Mouse (Mus musculus): ENCODE data around the gene Ell. TPM values are rescaled to one million over a fixed set of nuclear protein-coding genes. Genes with fewer than 3 reads are reported as not detected.

Gene Ell
- polyA plus RNA-seq, 1 experiment from 2014 or later, result 9.5 TPM

DNA sequence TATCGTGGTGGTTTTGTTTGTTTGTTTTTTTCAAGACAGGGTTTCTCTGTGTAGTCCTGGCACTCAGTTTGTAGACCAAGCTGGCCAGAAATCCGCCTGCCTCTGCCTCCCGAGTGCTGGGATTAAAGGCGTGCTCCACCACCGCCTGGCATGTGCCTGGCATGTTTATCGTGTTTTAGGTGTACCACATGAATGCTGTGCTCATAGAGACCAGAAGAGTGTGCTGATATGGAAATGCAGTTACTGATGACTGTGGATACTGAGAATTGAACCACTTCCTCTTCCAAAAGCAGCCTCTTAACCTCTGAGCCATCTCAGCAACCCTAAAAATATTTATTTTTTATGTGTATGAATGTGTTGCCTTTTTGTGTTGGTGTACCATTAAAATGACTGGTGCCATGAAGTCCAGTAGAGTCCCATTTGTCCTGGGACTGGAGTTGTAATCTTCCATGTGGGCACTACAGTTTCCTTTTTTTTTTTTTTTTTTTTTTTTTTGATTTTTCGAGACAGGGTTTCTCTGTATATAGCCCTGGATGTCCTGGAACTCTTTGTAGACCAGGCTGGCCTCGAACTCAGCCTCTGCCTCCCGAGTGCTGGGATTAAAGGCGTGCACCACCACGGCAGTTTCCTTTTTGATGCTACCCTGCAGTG is 26.9 kb upstream of the Ell start:
- Histone ChIP-seq H3K9ac (replicated peaks) (no peak overlapping the region), H3K9me3 (ENCODE audit: low read length) (no peaks in the 10 kb centered on the region), H3K27ac (ENCODE audit: low read depth) (peak overlapping the region; percentile 29; the same call in 1 of the 2 replicates), H3K36me3 (replicated peaks; ENCODE audit: insufficient read depth, low read length) (peaks cover 36% of the 10 kb centered on the region), H3K4me1 (ENCODE audit: insufficient read depth) (peaks cover 23% of the 10 kb centered on the region), H3K4me3 (ENCODE audit: low read depth, low read length) (no peak overlapping the region), H3K27me3 (ENCODE audit: insufficient read depth, low read length) (no peaks in the 10 kb centered on the region), H3K4me2 (ENCODE audit: low read depth, low read length) (no peak overlapping the region)
- no peak for TF ChIP-seq CTCF (IDR thresholded peaks at IDR 0.05; ENCODE audit: low read depth)
- TF ChIP-seq EP300 (IDR thresholded peaks at IDR 0.05; ENCODE audit: low read depth), result no peak
- 65% methylated on average over 11 of the region's 11 CpGs for WGBS (ENCODE audit: insufficient replicate concordance)
- no peak for ATAC-seq
- no peak for DNase-seq

DNA sequence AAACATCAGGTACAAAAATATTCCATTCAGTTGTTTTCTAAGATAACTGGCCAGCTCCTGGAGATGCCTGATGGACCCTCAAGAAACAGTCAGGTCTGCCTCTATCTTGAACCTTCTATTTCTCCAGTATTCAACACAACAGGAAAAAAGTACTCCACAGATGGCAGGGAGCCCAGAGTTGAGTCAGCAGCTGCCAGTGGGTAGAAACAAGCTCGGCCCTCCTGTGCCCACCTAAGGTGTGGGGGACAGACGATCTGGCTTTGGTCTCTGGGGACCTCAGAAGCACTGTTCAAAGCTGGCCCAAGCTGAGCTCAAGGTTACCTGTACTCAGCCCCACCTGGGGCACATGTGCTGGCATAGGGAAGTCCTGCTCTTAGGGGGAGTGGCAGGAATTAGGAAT is 25.8 kb upstream of the Ell start:
- H3K9me3 ChIP-seq (ENCODE audit: low read length), result no peaks in the 10 kb centered on the region
- ATAC-seq, result no peak

DNA sequence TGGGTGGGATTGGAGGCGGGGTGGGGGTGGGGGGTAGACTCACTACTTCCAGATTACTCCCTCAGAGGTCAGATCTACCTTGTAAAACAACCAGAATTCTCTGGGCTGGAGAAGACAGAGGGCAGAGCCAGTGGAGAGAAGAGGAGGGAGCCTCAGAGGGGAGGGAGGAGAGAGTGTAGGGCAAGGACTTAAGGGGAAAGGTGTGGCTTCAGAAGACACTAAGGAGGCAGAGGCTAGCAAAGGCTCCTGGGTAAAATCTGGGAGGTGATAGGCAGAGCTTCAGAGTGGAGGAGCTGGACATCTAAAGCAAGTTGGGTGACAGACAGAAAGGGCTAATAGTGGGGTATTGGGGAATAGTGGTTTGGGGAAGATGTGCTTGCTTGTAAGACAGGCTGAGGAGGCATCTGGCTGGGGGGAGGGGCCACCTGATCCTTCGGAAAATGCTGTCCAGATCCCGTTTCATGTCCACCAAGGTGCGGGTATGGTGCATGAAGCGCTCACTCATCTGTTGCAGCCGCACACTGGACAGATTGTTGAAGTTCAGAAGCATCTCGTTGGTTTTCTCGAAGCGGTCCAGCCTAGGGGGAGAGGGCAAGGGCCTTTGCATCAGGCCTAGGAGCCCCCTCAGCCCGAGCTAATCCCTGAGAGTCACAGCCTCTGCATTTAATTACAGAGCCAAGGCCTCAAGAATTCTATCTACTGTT is 21.2 kb upstream of the Ell start:
- Histone ChIP-seq H3K9ac (replicated peaks) (no peak overlapping the region), H3K27me3 (ENCODE audit: insufficient read depth, low read length) (no peaks in the 10 kb centered on the region), H3K27ac (ENCODE audit: low read depth) (no peak overlapping the region), H3K4me2 (ENCODE audit: low read depth, low read length) (no peak overlapping the region), H3K9me3 (ENCODE audit: low read length) (no peaks in the 10 kb centered on the region), H3K4me1 (ENCODE audit: insufficient read depth) (peaks cover 12% of the 10 kb centered on the region), H3K4me3 (ENCODE audit: low read depth, low read length) (no peak overlapping the region), H3K36me3 (replicated peaks; ENCODE audit: insufficient read depth, low read length) (peaks cover 34% of the 10 kb centered on the region)
- ATAC-seq (no peak), DNase-seq (no peak)
- no peak for TF ChIP-seq EP300 (IDR thresholded peaks at IDR 0.05; ENCODE audit: low read depth)
- no peak for TF ChIP-seq CTCF (IDR thresholded peaks at IDR 0.05; ENCODE audit: low read depth)
- WGBS (ENCODE audit: insufficient replicate concordance), result 80% methylated on average over 10 of the region's 10 CpGs

More for the DNA sequence above, 25.8 kb upstream of the Ell start:
- Histone ChIP-seq H3K4me3 (ENCODE audit: low read depth, low read length) (no peak overlapping the region), H3K4me1 (ENCODE audit: insufficient read depth) (peaks cover 23% of the 10 kb centered on the region), H3K9ac (replicated peaks) (no peak overlapping the region), H3K27me3 (ENCODE audit: insufficient read depth, low read length) (no peaks in the 10 kb centered on the region), H3K36me3 (replicated peaks; ENCODE audit: insufficient read depth, low read length) (peaks cover 36% of the 10 kb centered on the region), H3K27ac (ENCODE audit: low read depth) (no peak overlapping the region), H3K4me2 (ENCODE audit: low read depth, low read length) (no peak overlapping the region)
- no peak for DNase-seq
- WGBS (ENCODE audit: insufficient replicate concordance), result 64% methylated on average over 2 of the region's 2 CpGs
- TF ChIP-seq EP300 (IDR thresholded peaks at IDR 0.05; ENCODE audit: low read depth) (no peak), CTCF (IDR thresholded peaks at IDR 0.05; ENCODE audit: low read depth) (no peak)

DNA sequence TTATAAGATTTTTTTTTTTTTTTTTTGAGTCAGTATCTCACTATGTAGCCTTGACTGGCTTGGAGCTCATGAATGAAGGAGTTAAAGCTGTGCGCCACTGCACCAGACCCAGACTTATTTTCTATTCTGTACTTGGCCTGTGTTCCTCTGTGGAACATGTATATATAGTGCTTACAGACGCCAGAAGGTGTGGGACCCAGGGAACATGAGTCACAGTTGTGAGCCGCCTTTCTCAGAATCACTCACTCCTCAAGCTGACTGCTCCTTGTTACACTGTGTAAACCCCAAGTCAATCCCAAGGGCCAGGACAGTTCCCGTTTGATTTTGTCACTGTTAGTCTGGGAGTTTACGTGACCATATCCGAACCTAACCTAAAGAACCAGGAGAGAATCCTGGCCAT is 20.2 kb upstream of the Ell start:
- H3K4me2 ChIP-seq (ENCODE audit: low read depth, low read length), result no peak overlapping the region
- H3K4me3 ChIP-seq (ENCODE audit: low read depth, low read length), result no peak overlapping the region
- no peak for DNase-seq
- H3K36me3 ChIP-seq (replicated peaks; ENCODE audit: insufficient read depth, low read length), result peaks cover 25% of the 10 kb centered on the region
- ATAC-seq, result no peak
- H3K9ac ChIP-seq (replicated peaks), result no peak overlapping the region
- H3K9me3 ChIP-seq (ENCODE audit: low read length), result no peaks in the 10 kb centered on the region
- H3K4me1 ChIP-seq (ENCODE audit: insufficient read depth), result peaks cover 19% of the 10 kb centered on the region
- no peak overlapping the region for H3K27ac ChIP-seq (ENCODE audit: low read depth)
- TF ChIP-seq EP300 (IDR thresholded peaks at IDR 0.05; ENCODE audit: low read depth) (no peak), CTCF (IDR thresholded peaks at IDR 0.05; ENCODE audit: low read depth) (no peak)
- WGBS (ENCODE audit: insufficient replicate concordance), result 86% methylated on average over 6 of the region's 6 CpGs
- no peaks in the 10 kb centered on the region for H3K27me3 ChIP-seq (ENCODE audit: insufficient read depth, low read length)

DNA sequence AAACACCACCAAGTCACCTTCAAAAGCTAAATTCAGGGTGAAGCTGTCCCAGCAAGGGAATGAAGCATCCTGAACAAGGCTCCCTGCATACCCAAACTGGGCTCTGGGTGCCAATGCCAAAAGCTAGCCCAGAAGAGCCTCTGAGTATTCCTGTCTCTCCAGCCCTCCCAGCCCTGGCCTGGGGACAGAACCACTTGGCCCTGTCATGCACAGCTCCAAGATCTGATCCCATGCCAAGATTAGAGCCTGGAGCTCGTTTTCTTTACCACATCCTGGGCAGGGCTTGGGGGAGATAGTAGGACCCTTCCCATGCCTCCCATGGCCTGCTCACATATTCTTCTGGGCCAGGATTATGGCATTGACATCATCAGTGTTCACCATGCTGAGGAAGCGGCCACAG is 19.7 kb upstream of the Ell start:
- WGBS (ENCODE audit: insufficient replicate concordance), result 53% methylated on average over 2 of the region's 2 CpGs
- peaks cover 19% of the 10 kb centered on the region for H3K4me1 ChIP-seq (ENCODE audit: insufficient read depth)
- H3K27ac ChIP-seq (ENCODE audit: low read depth), result no peak overlapping the region
- DNase-seq (no peak), ATAC-seq (no peak)
- no peaks in the 10 kb centered on the region for H3K27me3 ChIP-seq (ENCODE audit: insufficient read depth, low read length)
- H3K4me2 ChIP-seq (ENCODE audit: low read depth, low read length), result no peak overlapping the region
- no peak overlapping the region for H3K4me3 ChIP-seq (ENCODE audit: low read depth, low read length)
- H3K36me3 ChIP-seq (replicated peaks; ENCODE audit: insufficient read depth, low read length), result peaks cover 25% of the 10 kb centered on the region
- no peak overlapping the region for H3K9ac ChIP-seq (replicated peaks)
- H3K9me3 ChIP-seq (ENCODE audit: low read length), result no peaks in the 10 kb centered on the region
- TF ChIP-seq EP300 (IDR thresholded peaks at IDR 0.05; ENCODE audit: low read depth) (no peak), CTCF (IDR thresholded peaks at IDR 0.05; ENCODE audit: low read depth) (no peak)

DNA sequence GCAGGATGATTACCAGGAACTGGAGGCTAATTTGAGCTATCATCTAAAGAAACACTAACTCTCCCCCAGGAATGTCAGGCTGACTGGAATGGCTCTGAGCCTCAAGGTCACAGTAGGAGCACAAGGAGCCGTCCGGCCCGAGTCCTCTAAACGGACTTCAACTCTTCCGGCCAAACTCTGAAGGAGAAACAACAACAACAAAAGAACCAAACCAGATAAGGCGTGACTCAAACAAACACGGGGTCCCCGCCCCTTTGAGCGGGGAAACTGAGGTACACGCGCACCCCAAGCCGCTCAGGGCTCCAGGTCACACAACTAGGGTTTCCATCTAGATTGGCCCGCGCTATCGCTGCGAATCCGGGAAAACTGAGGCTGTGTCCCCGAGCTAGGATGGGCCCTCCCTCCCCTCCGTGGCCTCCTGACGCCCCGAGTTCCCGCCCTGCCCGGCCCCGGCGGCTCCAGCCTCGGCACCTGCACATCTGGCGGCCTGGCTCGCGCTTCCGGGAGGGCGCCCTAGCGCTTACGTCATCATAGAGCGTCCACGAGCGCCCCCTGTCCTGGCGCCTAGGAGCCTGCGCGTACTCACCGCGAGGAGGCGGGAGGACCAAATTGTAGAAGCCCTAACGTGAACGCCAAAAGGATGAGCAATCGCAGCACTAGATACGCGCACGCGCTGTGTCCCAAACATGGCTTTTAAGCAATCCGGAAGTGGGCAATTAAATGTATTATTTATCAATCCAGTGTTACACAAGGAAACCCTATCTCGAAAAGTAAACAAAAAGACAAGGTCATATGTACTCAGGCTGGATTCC is 16.5 kb upstream of the Ell start:
- Histone ChIP-seq H3K36me3 (replicated peaks; ENCODE audit: insufficient read depth, low read length) (peaks cover 14% of the 10 kb centered on the region; the same call in 1 of the 2 replicates), H3K9ac (replicated peaks) (peak overlapping the region; percentile 80), H3K4me2 (ENCODE audit: low read depth, low read length) (peak overlapping the region; percentile 88), H3K9me3 (ENCODE audit: low read length) (no peaks in the 10 kb centered on the region), H3K4me1 (ENCODE audit: insufficient read depth) (peaks cover 29% of the 10 kb centered on the region), H3K4me3 (ENCODE audit: low read depth, low read length) (peak overlapping the region; percentile 63), H3K27ac (ENCODE audit: low read depth) (peak overlapping the region; percentile 89), H3K27me3 (ENCODE audit: insufficient read depth, low read length) (no peaks in the 10 kb centered on the region)
- peak; percentile 89 for ATAC-seq
- WGBS (ENCODE audit: insufficient replicate concordance), result 1% methylated on average over 51 of the region's 51 CpGs
- TF ChIP-seq CTCF (IDR thresholded peaks at IDR 0.05; ENCODE audit: low read depth), result peak; percentile 94
- peak; percentile 79 for TF ChIP-seq EP300 (IDR thresholded peaks at IDR 0.05; ENCODE audit: low read depth)
- peak; percentile 97 for DNase-seq

Measured in liver, postnatal 0 days (tissue).